Mouse (Mus musculus): ENCODE data around the gene Pcolce.
"Not testable (repeated sequence)": the region's sequence is repeated elsewhere in the genome, so short reads cannot be mapped to it uniquely, and the experiment has no call there.

Gene Pcolce

DNA sequence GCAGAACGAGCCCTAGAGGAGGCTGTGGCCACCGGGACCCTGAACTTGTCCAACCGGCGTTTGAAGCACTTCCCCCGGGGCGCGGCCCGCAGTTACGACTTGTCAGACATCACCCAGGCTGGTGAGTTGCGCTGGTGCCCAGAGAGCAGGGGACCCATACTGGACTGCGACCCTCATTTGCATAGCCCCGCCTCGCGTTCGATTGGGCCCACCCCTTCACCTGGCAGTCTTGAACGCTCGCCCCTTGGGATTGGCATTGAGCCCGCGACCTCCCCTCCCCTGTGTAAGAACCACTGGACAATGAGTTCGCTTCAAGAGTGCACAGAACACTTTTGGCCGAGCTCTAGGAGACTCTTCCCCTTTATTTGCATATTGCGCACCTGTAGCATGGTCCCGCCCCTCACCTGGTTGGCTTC lies 15.7 kb upstream of the Pcolce start:
- DNase-seq: no peak

DNA sequence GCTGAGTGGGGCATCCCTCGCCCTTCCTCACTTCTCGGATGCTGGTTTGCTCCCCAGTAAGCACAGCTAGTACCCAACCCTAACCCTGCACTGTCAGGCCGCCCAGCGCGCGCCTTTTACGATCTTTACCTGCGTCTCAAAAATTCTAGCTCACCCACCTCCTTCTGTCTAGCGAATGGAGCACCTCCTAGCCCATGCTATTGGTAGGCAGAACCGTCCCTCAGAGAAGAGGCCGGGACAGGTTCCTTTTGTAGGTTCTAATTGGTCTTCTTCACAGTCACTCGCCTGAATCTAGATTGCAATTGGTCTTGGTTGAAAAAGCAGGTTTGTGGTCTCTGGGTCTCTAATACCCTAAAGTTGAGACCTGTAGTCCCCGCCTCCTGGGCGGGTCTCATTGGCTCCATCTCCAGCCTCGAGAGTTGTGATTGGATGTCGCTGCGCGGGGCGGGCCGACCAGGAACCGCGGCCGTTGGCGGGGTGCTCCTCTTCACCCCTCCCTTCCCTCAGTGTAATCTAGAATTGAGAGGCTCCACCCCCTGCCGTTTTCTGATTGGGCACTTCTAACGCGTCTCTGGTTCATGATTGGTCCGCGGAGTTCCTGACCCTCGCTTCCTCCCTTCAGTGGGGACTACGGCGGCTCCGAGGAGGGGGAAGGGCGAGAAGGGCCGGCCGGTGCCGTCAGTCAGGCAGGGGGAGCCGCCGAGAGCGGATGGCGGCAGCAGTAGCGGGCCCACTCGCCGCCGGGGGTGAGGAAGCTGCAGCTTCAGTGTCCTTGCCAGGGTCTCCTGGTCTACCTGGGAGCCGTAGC lies 15.1 kb upstream of the Pcolce start, which contains the start of the genes Fbxo24, Lrch4 and Gm20605:
TSS of gene Fbxo24 (minus strand) at position 505 of the 808 bp plus-strand sequence.
TSS of gene Lrch4 (plus strand) at position 624 of the 808 bp plus-strand sequence.
TSS of gene Gm20605 (plus strand) at position 678 of the 808 bp plus-strand sequence.
- peak; percentile 99 to 100 for DNase-seq

DNA sequence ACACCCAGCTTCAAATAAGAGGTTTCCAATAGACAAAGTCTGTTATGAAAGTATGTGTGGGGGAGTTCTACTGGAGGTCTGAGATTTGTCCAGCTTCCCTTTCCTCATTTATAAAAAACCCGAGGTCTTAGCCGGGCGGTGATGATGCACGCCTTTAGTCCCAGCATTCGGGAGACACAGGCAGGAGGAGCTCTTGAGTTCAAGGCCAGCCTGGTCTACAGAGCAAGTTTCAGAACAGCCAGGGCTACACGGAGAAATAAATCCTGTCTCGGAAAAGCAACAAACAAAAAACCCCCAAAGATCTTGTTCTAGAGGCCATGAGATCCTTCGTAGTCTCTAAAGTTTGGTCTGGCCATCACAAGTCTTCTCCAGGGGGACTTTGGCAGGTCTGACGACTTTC lies 14.4 kb upstream of the Pcolce start:
- DNase-seq: no peak

DNA sequence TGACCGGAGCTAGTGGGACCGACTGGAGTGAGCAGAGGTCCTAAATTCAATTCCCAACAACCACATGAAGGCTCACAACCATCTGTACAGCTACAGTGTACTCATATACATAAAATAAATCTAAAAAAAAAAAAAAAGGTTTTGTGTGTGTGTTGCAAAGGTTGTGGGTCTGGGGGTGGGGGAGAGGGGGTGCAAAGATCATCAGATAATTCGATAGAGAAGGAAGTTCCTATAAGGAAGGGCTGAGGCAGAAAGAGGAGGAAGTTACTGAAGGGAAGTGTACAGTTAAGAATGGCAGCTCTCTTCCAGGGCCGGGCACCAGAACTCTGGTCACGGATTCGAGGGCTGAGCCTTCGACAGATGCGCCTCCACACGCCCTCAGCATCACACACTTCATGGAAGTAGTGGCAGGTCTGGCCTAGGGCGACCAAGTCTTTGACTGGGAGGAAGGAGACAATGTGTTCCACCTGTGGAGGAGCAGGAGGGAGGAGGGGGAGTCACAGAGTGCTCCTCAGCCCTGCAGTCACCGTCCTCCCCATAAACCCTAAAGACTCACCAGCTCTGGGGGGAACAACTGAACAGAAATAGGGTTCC lies 10.4 kb upstream of the Pcolce start:
- no peak for DNase-seq

DNA sequence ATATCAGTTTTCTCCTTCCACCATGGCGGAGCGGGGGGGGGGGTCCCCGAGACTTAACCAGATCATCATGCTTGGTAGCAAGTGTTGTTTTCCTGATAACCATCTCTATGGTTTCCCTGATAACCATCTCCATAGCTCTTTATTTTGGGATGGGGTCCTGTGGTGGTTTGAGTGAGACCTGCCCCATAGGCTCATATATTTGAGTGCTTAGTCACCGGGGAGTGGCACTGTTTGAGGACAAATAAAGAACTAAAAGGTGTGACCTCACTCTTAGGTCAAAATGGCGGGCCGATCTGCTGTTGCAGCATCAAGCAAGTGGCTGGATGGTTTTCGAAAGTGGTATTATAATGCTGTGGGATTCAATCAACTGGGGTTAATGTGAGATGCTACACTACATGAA lies 1.8 kb upstream of the Pcolce start:
- no peak for DNase-seq

DNA sequence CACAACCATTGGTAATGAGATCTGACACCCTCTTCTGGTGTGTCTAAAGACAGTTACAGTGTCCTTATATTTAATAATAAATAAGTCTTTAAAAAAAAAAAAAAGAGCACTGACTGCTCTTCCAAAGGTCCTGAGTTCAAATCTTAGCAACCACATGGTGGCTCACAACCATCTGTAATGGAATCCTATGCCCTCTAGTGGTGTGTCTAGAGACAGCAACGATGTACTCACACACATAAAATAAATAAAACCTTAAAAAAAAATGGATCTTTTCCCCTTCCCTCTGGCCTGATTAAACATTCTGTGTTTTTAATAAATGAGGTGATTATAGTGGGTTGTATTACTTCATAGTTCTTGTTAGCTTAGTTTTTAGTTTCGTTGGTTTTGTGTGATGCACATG lies 1.3 kb upstream of the Pcolce start:
- not testable (repeated sequence) for DNase-seq

DNA sequence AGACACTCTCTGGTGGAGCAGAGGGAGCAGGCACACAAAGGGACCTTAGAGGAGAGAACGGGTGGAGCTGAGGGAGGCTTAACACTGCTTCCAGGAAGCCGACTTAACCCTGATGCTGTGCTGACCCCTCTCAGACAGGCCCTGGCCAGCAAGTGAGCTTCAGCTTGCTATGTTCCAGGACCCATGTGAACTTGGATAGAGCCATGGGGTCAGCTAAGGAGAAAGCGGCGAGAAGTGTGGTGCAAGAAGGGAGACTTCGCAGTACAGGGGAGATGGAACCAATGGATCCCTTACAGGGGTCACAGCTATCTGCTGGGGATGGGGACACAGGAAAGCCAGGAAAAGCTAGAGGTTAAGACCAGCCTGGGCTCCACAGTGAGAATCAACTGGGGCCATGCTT lies 508 bp downstream of the Pcolce start:
- no peak for DNase-seq

DNA sequence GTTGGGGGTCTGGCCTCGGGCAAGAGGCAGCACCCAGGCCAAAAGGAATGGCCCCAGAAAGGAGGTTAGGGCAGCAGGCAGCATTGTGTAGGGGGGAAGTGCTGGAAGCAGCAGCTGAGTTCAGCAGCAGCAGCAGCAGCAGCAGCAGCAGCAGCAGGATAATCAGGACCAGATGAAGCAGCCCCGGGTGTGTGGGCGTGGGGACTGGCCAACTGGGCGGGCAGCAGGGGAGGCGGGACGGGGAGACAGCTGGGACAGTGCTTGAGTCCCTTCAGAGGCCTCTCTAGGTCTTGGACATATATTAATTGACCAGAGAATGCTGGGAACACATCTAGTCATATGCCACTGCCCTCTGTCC lies 2.4 kb downstream of the Pcolce start:
- peak in 1 of 2 experiments; percentile 8 for DNase-seq

DNA sequence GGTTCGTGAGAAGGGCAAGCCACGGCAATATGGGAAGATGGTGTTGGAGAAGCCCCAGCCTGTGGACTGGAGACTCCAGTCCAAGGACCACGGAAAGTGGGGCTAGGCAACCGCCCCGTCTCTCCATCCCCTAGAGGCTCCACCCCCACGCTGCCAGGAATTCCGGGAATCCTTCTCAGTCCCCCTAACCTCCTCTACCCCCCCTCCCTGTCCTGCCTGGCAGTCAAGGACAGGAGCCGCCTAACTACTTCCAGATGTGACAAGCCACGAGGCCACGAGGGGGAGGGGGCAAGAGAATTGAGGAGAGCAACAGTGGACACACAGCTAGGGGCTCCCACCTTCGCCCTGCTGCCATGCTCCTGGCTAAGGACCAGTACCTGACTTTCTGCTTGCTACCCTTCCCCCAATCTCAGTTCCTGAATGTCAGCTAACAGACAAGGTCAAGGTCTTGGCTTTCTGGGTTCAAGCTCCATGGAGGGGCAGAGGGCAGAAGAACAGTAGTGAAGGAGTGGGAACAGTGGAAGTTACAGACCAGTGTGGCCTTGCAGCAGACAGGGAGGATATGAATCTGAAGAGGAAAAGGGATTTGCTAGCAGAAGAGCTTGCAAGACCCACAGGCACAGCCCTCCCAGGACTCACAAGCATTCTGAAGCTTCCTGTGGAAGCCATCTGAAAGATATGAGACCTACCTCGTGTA lies 2.9 kb downstream of the Pcolce start:
- peak in 1 of 2 experiments; percentile 11 for DNase-seq

DNA sequence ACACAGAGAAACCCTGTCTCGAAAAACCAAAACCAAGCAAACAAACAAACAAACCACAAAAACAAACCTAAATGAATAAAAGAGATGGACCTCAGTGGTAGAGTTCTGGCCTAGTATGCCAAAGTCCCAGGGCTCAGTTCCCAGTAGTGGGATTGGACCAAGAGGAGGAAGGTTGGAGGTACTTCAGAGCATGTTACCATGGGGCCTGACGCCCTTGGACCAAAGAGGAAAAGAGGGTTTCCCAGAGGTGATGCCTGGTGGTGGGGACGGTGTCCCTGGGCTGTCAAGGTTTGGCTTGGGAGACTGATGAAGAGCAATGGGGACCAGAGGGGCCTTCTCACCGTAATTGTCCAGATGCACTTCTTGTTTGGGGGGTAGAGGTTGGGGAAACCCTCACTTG lies 3.5 kb downstream of the Pcolce start:
- no peak for DNase-seq

DNA sequence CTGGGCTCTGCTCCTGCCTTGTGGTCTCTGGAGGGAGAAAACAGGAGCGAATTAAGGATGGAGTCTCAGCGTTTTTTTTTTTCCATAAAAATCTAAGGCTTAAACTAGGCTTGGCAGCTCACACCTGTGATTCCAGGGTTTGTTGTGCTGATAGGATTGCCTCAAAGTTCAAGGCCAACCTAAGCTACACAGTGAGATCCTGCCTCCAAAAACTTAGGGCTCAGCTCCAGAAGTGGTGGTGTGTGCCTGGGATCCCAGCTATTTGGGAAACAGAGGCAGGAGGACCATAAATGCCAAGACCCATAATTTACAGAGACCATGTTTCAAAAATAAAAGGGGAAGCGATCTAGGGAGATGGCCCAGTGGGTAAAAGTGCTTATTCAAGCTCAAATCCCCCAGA lies 4.3 kb downstream of the Pcolce start:
- DNase-seq: no peak

DNA sequence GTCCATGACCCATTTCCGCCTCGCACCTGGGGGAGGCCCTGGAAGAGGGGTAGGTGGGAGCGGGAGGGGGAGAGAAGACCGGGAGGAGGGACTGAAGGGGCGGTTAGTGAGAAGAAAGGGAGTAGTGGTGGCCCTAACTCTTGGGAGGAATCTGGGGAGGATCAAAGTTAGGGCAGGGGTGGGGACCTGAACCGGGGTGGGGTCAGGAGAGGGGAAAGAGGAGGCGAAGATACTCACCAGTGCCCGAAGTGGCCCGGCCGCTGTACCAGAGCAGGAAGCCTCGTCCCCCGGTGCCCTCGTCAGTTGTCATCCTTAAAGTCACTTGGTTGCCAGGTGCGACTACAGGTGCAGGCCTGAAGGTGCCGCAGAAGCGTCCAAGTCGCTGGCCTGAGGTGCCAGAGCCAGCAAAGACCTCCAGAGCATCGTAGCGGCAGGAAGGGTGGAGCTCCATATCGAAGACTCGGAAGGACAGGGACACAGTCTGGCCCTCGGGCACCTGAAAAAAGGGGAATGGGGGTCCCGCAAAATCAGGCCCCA lies 4.9 kb downstream of the Pcolce start:
- no peak for DNase-seq

DNA sequence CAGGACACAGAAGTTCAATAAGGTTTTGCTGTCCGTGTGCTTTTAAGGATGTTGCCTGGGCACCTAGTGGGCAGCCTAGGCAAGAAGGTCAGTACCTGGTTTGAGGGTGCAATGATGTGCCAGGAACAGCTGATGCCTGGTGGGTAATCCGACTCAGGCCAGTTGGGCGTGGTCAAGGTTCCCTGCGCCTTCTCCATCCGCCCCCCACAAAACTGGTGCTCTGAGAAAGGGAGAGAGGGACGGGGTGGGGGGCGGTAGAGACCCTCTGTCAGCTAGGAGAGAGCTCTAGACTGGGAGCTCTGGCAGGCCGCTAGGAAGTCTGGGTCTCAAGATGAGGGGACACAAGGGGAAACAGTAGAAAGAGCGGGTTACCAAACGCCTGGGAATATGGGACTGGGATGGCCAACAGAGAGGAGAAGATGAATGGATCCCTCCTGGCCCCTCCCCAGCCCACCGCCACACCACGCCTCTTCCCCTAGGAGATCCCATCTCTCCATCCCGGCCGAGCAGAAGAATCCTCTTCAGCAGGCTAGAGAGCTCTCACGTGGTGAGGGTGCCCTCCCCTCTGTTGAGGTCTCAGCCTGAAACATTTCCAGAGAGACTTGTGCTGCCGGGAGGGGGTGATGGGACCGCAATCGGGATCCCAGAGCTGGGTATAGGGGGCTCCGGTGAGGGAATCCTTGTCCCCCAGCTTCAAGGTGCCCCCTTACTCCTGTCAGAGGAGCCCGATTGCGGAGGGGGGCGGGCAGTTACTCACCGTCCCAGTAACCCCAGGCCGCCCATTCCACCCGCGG lies 5.5 kb downstream of the Pcolce start:
- peak in 1 of 2 experiments; percentile 13 for DNase-seq

DNA sequence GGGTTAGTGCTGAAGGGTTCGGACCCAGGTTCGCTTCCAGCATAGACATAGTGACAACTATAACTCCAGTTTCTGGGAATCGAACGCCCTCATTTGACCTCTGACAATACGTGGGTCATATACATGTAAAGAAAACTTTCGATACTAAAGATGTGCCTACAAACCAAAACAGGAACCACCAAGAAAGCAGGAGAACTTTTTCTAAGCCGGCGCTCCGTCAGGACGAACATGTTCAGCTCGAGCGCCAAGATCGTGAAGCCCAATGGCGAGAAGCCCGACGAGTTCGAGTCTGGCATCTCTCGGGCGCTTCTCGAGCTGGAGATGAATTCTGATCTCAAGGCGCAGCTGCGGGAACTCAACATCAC lies 12.2 kb downstream of the Pcolce start:
- DNase-seq: peak in 1 of 2 experiments; percentile 40

DNA sequence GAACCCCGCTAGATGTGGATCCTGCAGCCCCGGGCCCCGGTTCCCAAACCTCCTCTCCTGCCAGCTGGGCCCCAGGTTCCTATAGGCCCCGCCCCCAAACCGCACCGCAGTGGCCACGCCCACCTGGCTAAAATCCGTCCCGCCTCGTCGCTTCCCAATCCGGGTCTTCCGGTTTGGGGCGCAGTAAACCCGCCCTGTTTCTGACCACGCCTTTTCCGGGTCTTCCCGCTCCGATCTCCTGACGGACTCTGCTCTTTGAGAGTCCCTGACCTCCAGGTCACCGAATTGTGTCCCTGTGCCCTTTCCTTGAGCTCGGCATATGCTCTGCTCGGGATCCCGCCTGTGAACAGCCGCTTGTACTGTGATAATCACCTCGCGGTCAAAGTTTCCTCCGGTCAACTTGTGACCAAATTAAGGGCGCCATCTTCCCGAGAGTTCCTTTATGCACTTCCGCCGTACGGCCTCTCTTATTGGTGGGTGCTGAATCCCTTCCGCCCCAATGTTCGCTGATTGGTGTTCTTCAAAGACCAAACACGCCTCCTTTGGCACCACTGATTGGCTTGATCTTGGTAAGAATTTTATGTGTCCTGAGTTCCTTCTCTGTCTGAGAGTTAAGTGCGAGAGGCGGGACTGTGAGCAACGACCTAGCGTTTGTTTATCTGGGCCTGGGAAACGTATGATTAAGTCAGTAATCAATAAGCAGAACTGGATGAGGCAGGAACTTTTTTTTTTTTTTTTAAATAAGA lies 12.8 kb downstream of the Pcolce start, which contains the start of gene Mospd3:
TSS of gene Mospd3 (minus strand) at position 440 of the 746 bp plus-strand sequence.
- DNase-seq: peak; percentile 97 to 98

DNA sequence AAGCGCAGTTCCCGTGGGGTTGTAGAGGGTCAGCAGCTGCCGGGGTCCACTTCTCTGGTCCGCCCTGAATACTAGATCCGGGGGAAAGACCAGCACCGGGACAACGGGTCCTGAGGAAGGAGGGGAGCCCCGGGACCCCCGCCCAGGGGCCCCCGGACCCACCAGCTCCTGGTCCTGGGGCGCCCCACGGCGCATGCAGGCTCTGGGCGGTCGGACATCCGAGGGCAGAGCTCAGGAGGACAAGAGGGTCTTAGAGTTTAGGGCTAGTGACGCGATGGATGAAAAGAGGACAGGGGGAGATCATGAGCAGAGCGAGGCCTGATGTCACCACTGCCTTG lies 13.3 kb downstream of the Pcolce start:
- DNase-seq: no peak

DNA sequence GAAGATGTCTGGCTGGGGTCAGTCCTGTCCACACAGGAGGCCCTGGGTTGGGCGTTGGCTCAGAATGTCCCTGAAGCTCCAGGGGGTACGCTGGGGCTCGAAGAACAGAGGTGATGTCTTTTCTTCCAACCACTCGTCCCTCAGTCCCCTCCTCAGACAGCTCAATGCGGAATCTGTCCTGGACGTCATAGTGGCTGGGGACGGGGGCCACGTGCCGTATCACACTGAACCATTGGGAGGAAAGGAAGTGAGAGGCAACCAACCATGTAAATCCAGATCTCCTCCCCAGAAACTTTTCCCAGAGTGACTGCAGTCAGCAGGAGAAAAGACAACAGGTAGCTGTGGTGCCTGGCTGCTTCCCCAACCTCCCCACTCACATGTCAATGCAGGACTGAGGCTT lies 14.0 kb downstream of the Pcolce start:
- DNase-seq: peak in 1 of 2 experiments; percentile 25

DNA sequence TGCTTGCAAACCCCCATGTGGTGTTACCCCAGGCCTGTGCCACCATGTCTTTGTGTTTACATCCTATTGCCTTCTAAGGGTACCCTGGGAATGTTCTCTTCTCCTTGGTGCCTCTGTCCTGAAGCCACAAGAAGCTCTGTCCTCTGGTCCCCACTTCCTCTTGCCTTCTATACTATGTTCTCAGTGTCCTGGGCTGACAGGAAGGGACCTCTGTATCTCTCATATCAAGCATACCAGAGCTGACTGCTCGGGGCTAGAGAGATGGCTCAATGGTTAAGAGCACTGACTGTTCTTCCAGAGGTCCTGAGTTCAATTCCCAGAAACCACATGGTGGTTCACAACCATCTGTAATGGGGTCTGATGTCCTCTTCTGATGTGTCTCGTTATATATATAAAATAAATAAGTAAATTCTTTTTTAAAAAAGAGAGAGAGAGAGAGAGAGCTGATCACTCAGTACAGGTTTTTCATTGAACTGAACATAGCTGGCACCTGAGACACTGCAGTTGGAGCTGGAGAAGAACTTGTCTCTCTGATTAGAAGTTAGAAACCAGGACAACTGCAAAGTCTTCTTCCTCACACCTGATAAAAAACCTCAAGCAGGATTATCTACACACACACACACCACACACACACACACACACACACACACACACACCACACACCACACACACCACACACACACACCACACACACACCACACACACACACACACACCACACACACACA lies 15.3 kb downstream of the Pcolce start:
- no peak for DNase-seq

DNA sequence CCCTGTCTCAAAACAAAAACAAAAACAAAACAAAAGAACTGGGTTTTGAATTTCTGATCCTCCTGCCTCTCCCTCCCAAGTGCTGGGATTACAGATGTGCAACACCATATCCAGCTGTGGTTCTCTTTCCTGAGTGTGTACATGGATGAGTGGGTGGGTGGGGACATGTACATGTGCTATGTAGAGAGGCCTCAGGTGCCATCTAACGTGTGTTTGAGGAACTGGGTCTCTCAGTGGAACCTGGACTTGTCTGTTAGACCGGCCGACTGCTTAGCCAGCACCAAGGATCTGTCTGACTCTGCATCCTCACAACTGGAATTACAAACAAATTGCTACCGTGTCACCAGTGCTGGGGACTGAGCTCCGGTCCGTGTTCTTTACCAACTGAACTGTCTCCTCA lies 16.0 kb downstream of the Pcolce start:
- DNase-seq: no peak

DNA sequence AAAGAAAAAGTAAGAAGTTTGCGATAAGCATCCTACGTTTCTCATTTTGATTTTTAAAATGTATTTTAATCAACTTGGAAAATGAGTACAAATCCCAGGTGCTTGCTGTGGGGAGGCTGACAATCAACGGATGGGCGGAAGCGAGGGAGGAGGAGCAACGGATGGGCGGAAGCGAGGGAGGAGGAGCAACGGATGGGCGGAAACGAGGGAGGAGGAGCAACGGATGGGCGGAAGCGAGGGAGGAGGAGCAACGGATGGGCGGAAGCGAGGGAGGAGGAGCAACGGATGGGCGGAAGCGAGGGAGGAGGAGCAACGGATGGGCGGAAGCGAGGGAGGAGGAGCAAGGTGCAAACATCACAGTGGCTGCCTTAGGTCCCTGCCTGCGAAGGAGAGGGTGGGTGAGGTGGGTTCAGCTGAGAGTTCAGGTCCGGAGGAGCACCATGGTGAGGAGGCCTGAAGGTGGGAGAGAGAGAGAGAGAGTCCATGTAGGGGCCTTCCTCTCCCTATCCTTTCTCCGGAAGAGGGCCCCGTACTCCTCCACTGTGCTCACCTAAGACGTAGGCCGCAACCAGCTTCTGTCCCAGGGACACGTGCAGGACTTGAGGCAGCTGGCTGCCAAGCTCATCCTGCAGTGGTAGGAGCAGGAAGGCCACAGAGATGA lies 16.9 kb downstream of the Pcolce start:
- peak; percentile 50 to 71 for DNase-seq

DNA sequence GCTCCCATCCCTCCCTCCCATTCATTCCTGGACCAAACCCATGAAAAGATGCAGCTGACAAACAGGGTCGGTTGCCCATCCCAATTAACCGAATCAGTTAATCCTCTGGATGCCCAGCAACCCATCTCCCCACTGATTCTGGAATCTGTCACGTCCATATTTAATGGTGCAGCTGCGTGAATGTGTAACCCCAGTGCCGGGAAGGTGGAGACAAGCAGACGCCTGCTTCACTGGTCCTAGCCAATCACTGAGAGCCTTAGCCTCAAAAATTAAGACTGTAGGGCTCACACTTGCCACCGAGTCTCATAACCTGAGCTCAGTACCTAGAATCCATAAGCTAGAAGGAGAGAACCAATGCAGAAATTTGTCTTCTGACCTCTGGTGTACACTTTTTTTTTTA lies 17.7 kb downstream of the Pcolce start:
- DNase-seq: peak in 1 of 2 experiments; percentile 8
